Mouse (Mus musculus): Measurements from ENCODE around the gene Fam234a. TPM values are rescaled to one million over a fixed set of nuclear protein-coding genes. Genes with fewer than 3 reads are reported as not detected.

Fam234a gene
- polyA plus RNA-seq, 1 experiment = 34.3 TPM

- DNase-seq = no peak
- Histone ChIP-seq H3K27ac (ENCODE audit: insufficient read depth, low read length) (no peak overlapping the region), H3K27me3 (ENCODE audit: control insufficient read depth, insufficient read depth, low read length) (no peaks in the 10 kb centered on the region), H3K4me3 (replicated peaks; ENCODE audit: insufficient read depth, low read depth, low read length) (no peak overlapping the region), H3K4me1 (ENCODE audit: control insufficient read depth, insufficient read depth, low read length) (no peaks in the 10 kb centered on the region)
- WGBS = 73% methylated on average over 6 of the region's 6 CpGs
- TF ChIP-seq CTCF (IDR thresholded peaks at IDR 0.05; ENCODE audit: borderline replicate concordance, insufficient read depth, low read depth, low read length) = no peak
Measured at GRCm38 (mm10) chr17:26240990-26241389, 3.1 kb downstream of the Fam234a start.

- no peak for DNase-seq
- Histone ChIP-seq H3K4me1 (ENCODE audit: control insufficient read depth, insufficient read depth, low read length) (no peaks in the 10 kb centered on the region), H3K4me3 (replicated peaks; ENCODE audit: insufficient read depth, low read depth, low read length) (no peak overlapping the region), H3K27ac (ENCODE audit: insufficient read depth, low read length) (no peak overlapping the region), H3K27me3 (ENCODE audit: control insufficient read depth, insufficient read depth, low read length) (no peaks in the 10 kb centered on the region)
- TF ChIP-seq CTCF (IDR thresholded peaks at IDR 0.05; ENCODE audit: borderline replicate concordance, insufficient read depth, low read depth, low read length) (no peak), POLR2A (IDR thresholded peaks at IDR 0.05; ENCODE audit: borderline replicate concordance, insufficient read depth, low read length) (no peak)
- 84% methylated on average over 6 of the region's 6 CpGs for WGBS
Measured at GRCm38 (mm10) chr17:26240120-26240790, 3.8 kb downstream of the Fam234a start.

GRCm38 (mm10) chr17:26239551-26239950 is 4.5 kb downstream of the Fam234a start:
- DNase-seq = peak in 1 of 2 experiments; percentile 15
- no peak overlapping the region for H3K4me3 ChIP-seq (replicated peaks; ENCODE audit: insufficient read depth, low read depth, low read length)
- no peak for TF ChIP-seq CTCF (IDR thresholded peaks at IDR 0.05; ENCODE audit: borderline replicate concordance, insufficient read depth, low read depth, low read length)
- no peak for TF ChIP-seq POLR2A (IDR thresholded peaks at IDR 0.05; ENCODE audit: borderline replicate concordance, insufficient read depth, low read length)
- no peak overlapping the region for H3K27ac ChIP-seq (ENCODE audit: insufficient read depth, low read length)
- H3K27me3 ChIP-seq (ENCODE audit: control insufficient read depth, insufficient read depth, low read length) = no peaks in the 10 kb centered on the region
- WGBS = 75% methylated on average over 2 of the region's 2 CpGs
- H3K4me1 ChIP-seq (ENCODE audit: control insufficient read depth, insufficient read depth, low read length) = no peaks in the 10 kb centered on the region

- 88% methylated on average over 10 of the region's 10 CpGs for WGBS
- H3K4me1 ChIP-seq (ENCODE audit: control insufficient read depth, insufficient read depth, low read length) = no peaks in the 10 kb centered on the region
- H3K4me3 ChIP-seq (replicated peaks; ENCODE audit: insufficient read depth, low read depth, low read length) = no peak overlapping the region
- no peaks in the 10 kb centered on the region for H3K27me3 ChIP-seq (ENCODE audit: control insufficient read depth, insufficient read depth, low read length)
- H3K27ac ChIP-seq (ENCODE audit: insufficient read depth, low read length) = no peak overlapping the region
- no peak for DNase-seq
- TF ChIP-seq POLR2A (IDR thresholded peaks at IDR 0.05; ENCODE audit: borderline replicate concordance, insufficient read depth, low read length) = no peak
- TF ChIP-seq CTCF (IDR thresholded peaks at IDR 0.05; ENCODE audit: borderline replicate concordance, insufficient read depth, low read depth, low read length) = no peak
Measured at GRCm38 (mm10) chr17:26237667-26238066, 6.4 kb downstream of the Fam234a start.

GRCm38 (mm10) chr17:26235077-26235815 is 8.8 kb downstream of the Fam234a start:
- no peak for DNase-seq
- TF ChIP-seq POLR2A (IDR thresholded peaks at IDR 0.05; ENCODE audit: borderline replicate concordance, insufficient read depth, low read length) (no peak), CTCF (IDR thresholded peaks at IDR 0.05; ENCODE audit: borderline replicate concordance, insufficient read depth, low read depth, low read length) (no peak)
- Histone ChIP-seq H3K4me3 (replicated peaks; ENCODE audit: insufficient read depth, low read depth, low read length) (no peak overlapping the region), H3K27me3 (ENCODE audit: control insufficient read depth, insufficient read depth, low read length) (no peaks in the 10 kb centered on the region), H3K4me1 (ENCODE audit: control insufficient read depth, insufficient read depth, low read length) (no peaks in the 10 kb centered on the region), H3K27ac (ENCODE audit: insufficient read depth, low read length) (peak overlapping the region; percentile 27; the same call in 1 of the 2 replicates)
- 52% methylated on average over 13 of the region's 13 CpGs for WGBS

- Histone ChIP-seq H3K27ac (ENCODE audit: insufficient read depth, low read length) (no peak overlapping the region), H3K4me3 (replicated peaks; ENCODE audit: insufficient read depth, low read depth, low read length) (no peak overlapping the region), H3K4me1 (ENCODE audit: control insufficient read depth, insufficient read depth, low read length) (no peaks in the 10 kb centered on the region), H3K27me3 (ENCODE audit: control insufficient read depth, insufficient read depth, low read length) (no peaks in the 10 kb centered on the region)
- no peak for TF ChIP-seq CTCF (IDR thresholded peaks at IDR 0.05; ENCODE audit: borderline replicate concordance, insufficient read depth, low read depth, low read length)
- TF ChIP-seq POLR2A (IDR thresholded peaks at IDR 0.05; ENCODE audit: borderline replicate concordance, insufficient read depth, low read length) = no peak
- DNase-seq = no peak
- WGBS = 90% methylated on average over 8 of the region's 8 CpGs
Measured at GRCm38 (mm10) chr17:26234386-26234785, 9.7 kb downstream of the Fam234a start.

- no peak overlapping the region for H3K27ac ChIP-seq (ENCODE audit: insufficient read depth, low read length)
- DNase-seq = no peak
- H3K4me3 ChIP-seq (replicated peaks; ENCODE audit: insufficient read depth, low read depth, low read length) = no peak overlapping the region
- no peaks in the 10 kb centered on the region; the same call in 1 of the 2 replicates for H3K4me1 ChIP-seq (ENCODE audit: control insufficient read depth, insufficient read depth, low read length)
- peak; percentile 9; the same call in 1 of the 2 replicates for TF ChIP-seq CTCF (IDR thresholded peaks at IDR 0.05; ENCODE audit: borderline replicate concordance, insufficient read depth, low read depth, low read length)
- TF ChIP-seq POLR2A (IDR thresholded peaks at IDR 0.05; ENCODE audit: borderline replicate concordance, insufficient read depth, low read length) = no peak
- H3K27me3 ChIP-seq (ENCODE audit: control insufficient read depth, insufficient read depth, low read length) = no peaks in the 10 kb centered on the region
- 73% methylated on average over 8 of the region's 8 CpGs for WGBS
Measured at GRCm38 (mm10) chr17:26232863-26233262, 11.2 kb downstream of the Fam234a start.

GRCm38 (mm10) chr17:26231156-26231555 is 12.9 kb downstream of the Fam234a start:
- Histone ChIP-seq H3K4me3 (replicated peaks; ENCODE audit: insufficient read depth, low read depth, low read length) (no peak overlapping the region), H3K27ac (ENCODE audit: insufficient read depth, low read length) (no peak overlapping the region), H3K4me1 (ENCODE audit: control insufficient read depth, insufficient read depth, low read length) (no peaks in the 10 kb centered on the region; the same call in 1 of the 2 replicates), H3K27me3 (ENCODE audit: control insufficient read depth, insufficient read depth, low read length) (no peaks in the 10 kb centered on the region)
- no peak for DNase-seq
- 88% methylated on average over 5 of the region's 5 CpGs for WGBS
- TF ChIP-seq POLR2A (IDR thresholded peaks at IDR 0.05; ENCODE audit: borderline replicate concordance, insufficient read depth, low read length) (no peak), CTCF (IDR thresholded peaks at IDR 0.05; ENCODE audit: borderline replicate concordance, insufficient read depth, low read depth, low read length) (no peak)

Data from cerebellum, adult 2 months (tissue).